Mouse (Mus musculus) heart, embryonic 10.5 days (tissue): ENCODE measurements at regions not wholly inside any gene's neighbourhood (a gene's known extent, or its start where the extent isn't known, plus 50 kb on each side); places are given as distances from the start of the nearest gene placed in this dataset.

Experiments
- DNase-seq: peaks from one replicate; pipeline ENCODE4 v3.0.0-alpha.2; 2017; ENCODE audit warnings: low spot score
- H3K27ac ChIP-seq: fragments of 300-500 bp; sonication (generic); 2 replicates; pipeline ENCODE4 v1.5.1; 2016; ENCODE audit warnings: mild to moderate bottlenecking
- H3K27me3 ChIP-seq: fragments of 300-500 bp; sonication (generic); 2 replicates; pipeline ENCODE4 v1.6.1; 2016; ENCODE audit warnings: mild to moderate bottlenecking; ENCODE audit not compliant: poor library complexity, insufficient read depth, severe bottlenecking
- H3K36me3 ChIP-seq: fragments of 300-500 bp; sonication (generic); 2 replicates; pipeline ENCODE4 v1.6.1; 2016; ENCODE audit warnings: mild to moderate bottlenecking, moderate library complexity
- H3K4me1 ChIP-seq: fragments of 300-500 bp; sonication (generic); 2 replicates; pipeline ENCODE4 v1.6.1; 2016; ENCODE audit warnings: mild to moderate bottlenecking
- H3K4me3 ChIP-seq: fragments of 300-500 bp; sonication (generic); 2 replicates; pipeline ENCODE4 v1.5.1; 2016; ENCODE audit warnings: mild to moderate bottlenecking, moderate library complexity
- H3K9me3 ChIP-seq: fragments of 300-500 bp; sonication (generic); 2 replicates; pipeline ENCODE4 v1.6.1; 2016; ENCODE audit warnings: mild to moderate bottlenecking, moderate library complexity
- WGBS: fragments of 180-500 bp; shearing (Covaris S2); methylation state at CpG from one replicate; pipeline ENCODE4 v1.1.7; 2016; 5-methylcytosine and 5-hydroxymethylcytosine counted together

GRCm38 (mm10) chr1:137560389-137561268, 600.4 kb upstream of the Nr5a2 start:
- Histone ChIP-seq H3K4me1 (0 out of 2 replicates have a peak, but pooled peaks cover 4% of the 10 kb centered on the region), H3K27me3 (no peaks in the 10 kb centered on the region), H3K36me3 (no peaks in the 10 kb centered on the region), H3K4me3 (no peak overlapping the region), H3K27ac (peak overlapping the region; percentile 25; the same call in 1 of the 2 replicates), H3K9me3 (no peaks in the 10 kb centered on the region)
- DNase-seq: no peak
- WGBS: 36% methylated on average over 11 of the region's 11 CpGs

GRCm38 (mm10) chr1:137549659-137550058, 589.4 kb upstream of the Nr5a2 start:
- no peak overlapping the region for H3K27ac ChIP-seq
- no peaks in the 10 kb centered on the region for H3K4me1 ChIP-seq
- no peaks in the 10 kb centered on the region for H3K36me3 ChIP-seq
- no peaks in the 10 kb centered on the region for H3K27me3 ChIP-seq
- no peak overlapping the region for H3K4me3 ChIP-seq
- no peak for DNase-seq
- H3K9me3 ChIP-seq: no peaks in the 10 kb centered on the region
- 72% methylated on average over 1 of the region's 1 CpGs for WGBS

- Histone ChIP-seq H3K27me3 (no peaks in the 10 kb centered on the region), H3K27ac (no peak overlapping the region)
- no peak for DNase-seq
These were observed 585.4 kb upstream of the Nr5a2 start for GRCm38 (mm10) chr1:137545666-137546065.

GRCm38 (mm10) chr1:137543828-137544227, 583.6 kb upstream of the Nr5a2 start:
- no peaks in the 10 kb centered on the region for H3K36me3 ChIP-seq
- no peak overlapping the region for H3K27ac ChIP-seq
- H3K27me3 ChIP-seq: no peaks in the 10 kb centered on the region
- H3K9me3 ChIP-seq: no peaks in the 10 kb centered on the region
- no peaks in the 10 kb centered on the region for H3K4me1 ChIP-seq
- H3K4me3 ChIP-seq: no peak overlapping the region
- DNase-seq: no peak
- 83% methylated on average over 3 of the region's 3 CpGs for WGBS

More at GRCm38 (mm10) chr1:137545666-137546065, 585.4 kb upstream of the Nr5a2 start:
- H3K36me3 ChIP-seq: no peaks in the 10 kb centered on the region
- H3K4me3 ChIP-seq: no peak overlapping the region
- no peaks in the 10 kb centered on the region for H3K4me1 ChIP-seq
- no peaks in the 10 kb centered on the region for H3K9me3 ChIP-seq

GRCm38 (mm10) chr1:137541453-137541852, 581.2 kb upstream of the Nr5a2 start:
- no peaks in the 10 kb centered on the region for H3K36me3 ChIP-seq
- no peak for DNase-seq
- H3K9me3 ChIP-seq: no peaks in the 10 kb centered on the region
- WGBS: 87% methylated on average over 9 of the region's 9 CpGs
- no peak overlapping the region for H3K4me3 ChIP-seq
- no peaks in the 10 kb centered on the region for H3K4me1 ChIP-seq
- no peak overlapping the region for H3K27ac ChIP-seq
- no peaks in the 10 kb centered on the region for H3K27me3 ChIP-seq

GRCm38 (mm10) chr1:137539424-137540116, 579.3 kb upstream of the Nr5a2 start:
- Histone ChIP-seq H3K27ac (no peak overlapping the region), H3K4me3 (no peak overlapping the region), H3K9me3 (no peaks in the 10 kb centered on the region), H3K36me3 (no peaks in the 10 kb centered on the region), H3K27me3 (no peaks in the 10 kb centered on the region), H3K4me1 (no peaks in the 10 kb centered on the region)
- WGBS: 77% methylated on average over 12 of the region's 12 CpGs
- DNase-seq: no peak

- Histone ChIP-seq H3K4me3 (no peak overlapping the region), H3K27ac (no peak overlapping the region), H3K9me3 (no peaks in the 10 kb centered on the region), H3K27me3 (no peaks in the 10 kb centered on the region), H3K4me1 (no peaks in the 10 kb centered on the region), H3K36me3 (no peaks in the 10 kb centered on the region)
- no peak for DNase-seq
- 92% methylated on average over 2 of the region's 2 CpGs for WGBS
These were observed 554.5 kb upstream of the Nr5a2 start for GRCm38 (mm10) chr1:137514750-137515149.

- DNase-seq: no peak
- Histone ChIP-seq H3K27ac (no peak overlapping the region), H3K9me3 (no peaks in the 10 kb centered on the region), H3K27me3 (no peaks in the 10 kb centered on the region), H3K36me3 (no peaks in the 10 kb centered on the region), H3K4me3 (no peak overlapping the region), H3K4me1 (no peaks in the 10 kb centered on the region)
- 75% methylated on average over 8 of the region's 8 CpGs for WGBS
These were observed 543.6 kb upstream of the Nr5a2 start for GRCm38 (mm10) chr1:137503704-137504422.

GRCm38 (mm10) chr1:137488226-137488625, 528.0 kb upstream of the Nr5a2 start:
- Histone ChIP-seq H3K9me3 (no peaks in the 10 kb centered on the region), H3K4me3 (no peak overlapping the region), H3K4me1 (no peaks in the 10 kb centered on the region), H3K27ac (no peak overlapping the region), H3K27me3 (no peaks in the 10 kb centered on the region), H3K36me3 (no peaks in the 10 kb centered on the region)
- 87% methylated on average over 5 of the region's 5 CpGs for WGBS
- DNase-seq: no peak

- Histone ChIP-seq H3K27me3 (no peaks in the 10 kb centered on the region), H3K4me1 (no peaks in the 10 kb centered on the region), H3K36me3 (no peaks in the 10 kb centered on the region), H3K27ac (no peak overlapping the region), H3K4me3 (no peak overlapping the region), H3K9me3 (no peaks in the 10 kb centered on the region)
- 50% methylated on average over 1 of the region's 1 CpGs for WGBS
- no peak for DNase-seq
These were observed 518.2 kb upstream of the Nr5a2 start for GRCm38 (mm10) chr1:137478459-137478858.

- DNase-seq: no peak
- Histone ChIP-seq H3K4me1 (no peaks in the 10 kb centered on the region), H3K9me3 (no peaks in the 10 kb centered on the region), H3K27ac (no peak overlapping the region), H3K27me3 (no peaks in the 10 kb centered on the region), H3K36me3 (no peaks in the 10 kb centered on the region), H3K4me3 (no peak overlapping the region)
- 85% methylated on average over 3 of the region's 3 CpGs for WGBS
These were observed 517.0 kb upstream of the Nr5a2 start for GRCm38 (mm10) chr1:137477239-137477638.

GRCm38 (mm10) chr1:137474858-137475257, 514.6 kb upstream of the Nr5a2 start:
- no peak overlapping the region for H3K4me3 ChIP-seq
- 84% methylated on average over 4 of the region's 4 CpGs for WGBS
- H3K9me3 ChIP-seq: no peaks in the 10 kb centered on the region

More at GRCm38 (mm10) chr1:137474858-137475257, 514.6 kb upstream of the Nr5a2 start:
- no peak for DNase-seq
- Histone ChIP-seq H3K27me3 (no peaks in the 10 kb centered on the region), H3K4me1 (no peaks in the 10 kb centered on the region), H3K27ac (no peak overlapping the region), H3K36me3 (no peaks in the 10 kb centered on the region)
